Mouse (Mus musculus) heart, adult 8-10 months (tissue): ENCODE measurements around the gene Prss46. TPM values are rescaled to one million over a fixed set of nuclear protein-coding genes. Genes with fewer than 3 reads are reported as not detected.
A peak's percentile ranks its signal among the peaks of the same experiment; 100 is the strongest.

ENCODE experiments used
- DNase-seq: peaks from one replicate; pipeline ENCODE4 v3.0.0; 2022; ENCODE audit warnings: low spot score
- total RNA-seq, 4 experiments: library from RNA; stranded (reverse); gene quantifications; 2 replicates each; pipeline ENCODE4 v1.2.4; 2022

Prss46 gene
- total RNA-seq, 4 experiments from 2014 or later = not detected

GRCm38 (mm10) chr9:110858967-110859596, 14.8 kb downstream of the Prss46 start:
- no peak for DNase-seq

DNA sequence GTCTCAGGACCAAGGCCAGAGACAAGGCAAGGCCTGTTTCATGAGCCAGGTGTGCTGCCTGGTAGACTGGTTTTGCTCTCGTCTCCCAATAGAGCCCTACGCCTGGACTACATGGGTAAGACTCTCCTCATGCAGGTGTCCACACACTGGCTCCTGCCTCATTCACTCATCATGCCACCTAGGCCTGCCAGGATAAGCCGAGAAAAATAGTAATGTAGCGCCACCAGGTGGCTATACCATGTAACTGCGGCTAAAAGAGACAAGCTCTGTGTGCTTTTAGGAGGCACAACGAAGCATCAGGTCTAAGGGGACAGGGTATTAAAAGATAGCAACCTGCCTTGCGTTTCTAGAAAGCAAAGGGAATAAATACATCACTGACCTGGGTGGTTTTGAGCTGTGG, 26.7 kb downstream of the Prss46 start:
- DNase-seq = peak; percentile 54

DNA sequence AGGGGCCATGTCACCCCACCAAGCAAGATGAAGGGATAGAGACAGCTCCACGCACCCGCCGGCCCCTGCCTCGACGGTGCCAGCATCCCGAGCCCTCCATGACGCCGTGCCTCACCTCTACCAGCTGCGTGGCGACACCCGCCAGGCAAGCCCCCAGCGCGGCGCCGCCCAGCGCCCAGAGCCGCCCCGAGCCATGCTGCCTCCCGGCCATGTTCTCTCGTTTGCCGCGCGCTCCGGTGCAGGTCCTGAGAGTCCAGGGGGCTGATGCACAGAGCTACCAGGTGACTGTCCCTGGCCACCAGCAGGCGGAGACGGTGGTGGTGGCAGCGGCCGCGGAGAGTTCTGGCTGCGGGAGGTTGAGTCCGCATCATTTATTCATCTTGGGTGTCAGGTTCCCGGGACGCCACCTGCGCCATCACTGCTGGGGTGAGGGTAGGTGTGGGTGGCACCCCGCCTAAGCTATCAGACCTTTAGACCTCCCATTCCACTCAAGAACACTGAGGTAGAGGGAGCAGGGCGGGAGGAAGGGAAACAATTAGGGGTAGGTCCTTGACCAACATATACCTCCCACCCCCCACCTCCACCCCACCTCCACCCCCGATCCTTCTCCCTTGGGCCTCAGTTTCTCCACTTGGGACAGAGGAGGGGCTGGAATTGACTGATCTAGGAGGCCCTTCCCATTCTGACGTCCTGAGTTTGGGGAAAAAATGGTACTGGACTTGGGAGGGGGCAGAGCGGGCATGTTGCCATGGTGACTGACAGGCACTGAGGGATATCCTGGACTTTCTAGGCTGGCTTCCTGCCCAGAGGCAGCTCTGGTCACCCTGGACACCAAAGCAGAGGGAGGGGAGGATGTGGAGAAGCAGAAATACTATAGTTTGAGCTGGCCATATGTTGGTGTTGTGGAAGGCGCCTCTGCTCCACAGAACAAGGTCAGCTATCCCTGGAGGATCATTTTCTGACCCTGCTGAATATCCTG, 29.7 kb downstream of the Prss46 start:
- no peak for DNase-seq

DNA sequence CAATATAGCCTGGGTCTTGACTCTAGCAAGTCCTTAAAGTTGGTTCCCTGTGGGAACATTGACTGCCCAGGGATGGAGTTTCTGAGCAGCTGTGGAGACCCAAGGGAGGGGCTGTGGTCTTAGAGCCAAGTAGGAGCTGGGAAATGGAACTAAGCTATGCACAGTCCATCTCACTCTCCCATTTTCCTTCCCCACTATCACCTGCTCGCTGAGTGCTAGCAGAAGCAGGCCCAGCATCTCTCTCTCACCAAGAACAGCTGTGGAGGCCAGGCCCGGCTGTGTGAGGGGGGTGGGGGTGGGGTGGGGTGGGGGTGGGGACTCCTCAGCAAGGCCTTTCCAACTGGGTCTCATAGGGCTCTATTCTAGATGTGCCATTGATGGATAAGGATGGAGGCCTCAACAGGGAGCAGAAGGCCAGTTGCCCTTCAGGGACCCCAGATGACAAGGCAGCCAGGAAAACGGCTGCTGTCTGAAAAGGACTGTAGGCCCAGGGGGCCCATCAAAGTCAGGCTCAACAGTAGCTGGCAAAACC, 30.4 kb downstream of the Prss46 start:
- no peak for DNase-seq

GRCm38 (mm10) chr9:110875288-110875695, 31.0 kb downstream of the Prss46 start:
- no peak for DNase-seq

- no peak for DNase-seq
Measured at GRCm38 (mm10) chr9:110877353-110877752, 33.0 kb downstream of the Prss46 start.

- DNase-seq = peak; percentile 85
Measured at GRCm38 (mm10) chr9:110877888-110878287, 33.6 kb downstream of the Prss46 start.

GRCm38 (mm10) chr9:110879191-110879920, 35.0 kb downstream of the Prss46 start, which contains the start of gene Als2cl:
Gene Als2cl, plus strand, starts transcription at chr9:110879870.
- DNase-seq = peak; percentile 35

DNA sequence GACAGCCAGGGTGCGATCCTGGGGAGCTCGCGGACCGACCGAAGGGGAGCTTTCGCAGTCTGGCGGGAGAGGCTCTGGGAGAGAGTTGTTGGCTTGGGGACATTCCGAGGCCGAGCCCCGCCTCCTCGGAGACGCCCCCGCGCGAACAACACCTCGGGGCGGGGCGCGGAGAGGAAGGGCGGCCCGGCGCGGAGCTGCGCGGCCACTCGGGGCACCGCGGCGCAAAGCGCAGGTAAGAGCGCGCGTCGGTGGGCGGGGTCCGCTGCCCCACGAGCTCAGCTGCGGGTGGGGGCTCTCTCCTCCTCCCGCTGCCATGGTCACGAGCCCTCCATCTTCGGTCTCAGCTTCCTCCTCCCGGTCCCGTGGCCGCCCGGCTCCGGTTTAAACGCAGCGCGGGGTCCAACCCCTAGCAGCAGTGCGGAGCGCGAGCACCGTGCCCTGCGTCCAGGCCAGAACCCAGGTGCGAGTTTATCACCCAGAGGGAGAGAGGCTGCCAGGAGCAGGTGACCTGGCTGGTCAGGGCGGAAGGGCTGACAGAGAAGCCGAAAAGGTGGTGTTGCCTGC, 35.8 kb downstream of the Prss46 start, which contains the start of gene Tmie:
Tmie (minus strand) TSS at position 116 of the 564 bp plus-strand sequence.
- peak; percentile 83 for DNase-seq

DNA sequence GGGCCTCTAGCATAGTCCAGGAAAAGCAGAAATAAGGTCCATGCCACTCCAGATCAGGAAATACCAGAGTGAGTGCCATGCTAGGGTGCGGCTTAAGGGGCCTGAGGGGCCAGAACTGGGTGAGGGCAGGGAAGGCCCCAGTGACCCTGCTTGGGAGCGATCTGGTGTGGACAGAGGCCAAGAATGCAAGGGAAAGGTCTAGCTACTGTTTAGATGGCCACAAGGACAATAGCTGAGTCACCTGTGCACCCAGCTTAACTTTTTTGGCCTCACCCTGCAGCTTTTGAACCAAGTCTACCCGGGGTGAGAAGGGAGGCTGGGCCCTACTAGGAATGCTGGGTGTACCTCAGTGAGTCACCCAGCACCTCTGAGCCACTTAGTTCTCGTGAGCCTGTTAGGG, 36.5 kb downstream of the Prss46 start:
- DNase-seq = no peak

- peak; percentile 75 for DNase-seq
Measured at GRCm38 (mm10) chr9:110881953-110882352, 37.6 kb downstream of the Prss46 start.

DNA sequence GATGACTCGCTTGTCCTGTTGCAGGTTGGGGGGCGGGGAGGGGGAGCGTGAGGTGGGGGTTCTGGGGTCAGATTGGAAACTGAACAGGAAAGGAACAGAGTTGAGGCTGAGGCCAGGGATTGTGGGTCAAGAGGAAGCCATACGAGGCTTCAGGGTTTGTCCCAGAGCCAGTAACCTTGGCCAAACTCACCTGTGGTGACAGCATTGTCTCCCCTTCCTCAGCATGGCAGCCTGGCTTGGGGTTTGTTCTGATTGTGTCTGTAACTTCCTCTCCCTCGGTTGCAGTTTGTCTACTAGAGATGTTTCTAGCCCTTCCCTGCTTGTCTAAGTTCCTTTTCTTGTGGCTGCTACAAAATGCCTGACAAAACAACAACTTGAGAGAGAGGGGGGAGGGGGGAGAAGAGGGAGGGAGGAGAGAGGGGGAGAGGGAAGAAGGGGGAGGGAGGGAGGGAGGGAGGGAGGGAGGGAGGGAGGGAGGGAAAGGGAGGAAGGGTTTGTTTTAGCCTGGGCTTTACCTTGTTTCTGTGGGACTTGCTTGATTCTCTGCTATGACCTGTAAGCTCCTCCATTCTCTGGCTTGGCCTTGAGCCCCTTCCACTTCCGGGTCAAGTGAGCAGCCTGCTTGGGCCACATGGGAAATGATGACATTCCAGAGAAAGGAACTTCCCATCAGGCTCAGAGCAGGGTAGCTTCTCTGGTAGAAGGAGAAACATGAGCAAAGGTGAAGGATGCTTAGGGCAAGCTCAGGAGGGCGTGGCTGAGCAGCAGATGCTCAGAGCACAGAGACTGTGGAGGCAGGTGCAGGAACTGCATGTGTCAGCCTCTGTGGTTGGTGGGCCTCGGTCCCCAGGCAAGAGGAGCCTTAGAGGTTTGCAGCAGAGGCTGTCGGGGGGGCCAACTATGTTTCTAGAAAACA, 43.3 kb downstream of the Prss46 start:
- no peak for DNase-seq

- DNase-seq = no peak
Measured at GRCm38 (mm10) chr9:110888935-110889334, 44.6 kb downstream of the Prss46 start.

DNA sequence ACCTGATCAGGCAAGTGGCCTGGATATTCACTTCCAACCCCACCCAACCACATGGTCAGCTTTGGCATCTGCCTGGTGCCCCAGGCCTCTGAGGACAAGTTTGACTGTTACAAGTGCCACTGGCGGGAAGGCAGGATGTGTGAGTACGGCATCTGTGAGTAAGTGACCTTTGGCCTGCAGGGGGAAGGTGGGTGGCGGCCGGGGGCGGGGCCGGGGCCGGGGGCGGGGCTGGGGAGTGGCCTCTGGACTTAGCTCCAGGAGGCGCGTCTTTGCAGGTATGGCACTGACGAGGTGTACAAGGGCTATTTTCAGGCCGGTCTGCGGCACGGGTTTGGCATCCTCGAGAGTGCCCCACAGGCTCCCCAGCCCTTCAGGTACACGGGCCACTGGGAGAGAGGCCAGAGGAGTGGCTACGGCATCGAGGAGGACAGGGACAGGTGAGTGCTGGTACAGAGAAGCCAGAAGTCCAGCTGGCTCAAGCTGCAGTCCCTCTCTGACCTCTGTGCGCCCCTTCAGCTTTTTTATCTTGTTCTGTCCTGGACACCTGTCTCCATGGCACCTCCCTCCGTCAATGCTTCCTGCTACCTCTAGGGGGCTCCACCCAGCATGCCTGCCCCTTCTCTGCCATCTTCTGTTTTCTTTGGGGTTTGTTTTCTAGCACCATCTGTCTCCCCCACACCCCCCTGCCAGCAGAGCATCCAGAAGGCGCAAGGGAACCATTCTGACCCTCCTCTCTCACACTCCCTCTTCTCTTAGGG, 45.9 kb downstream of the Prss46 start:
- no peak for DNase-seq

GRCm38 (mm10) chr9:110891077-110891828, 46.9 kb downstream of the Prss46 start:
- peak; percentile 39 for DNase-seq

DNA sequence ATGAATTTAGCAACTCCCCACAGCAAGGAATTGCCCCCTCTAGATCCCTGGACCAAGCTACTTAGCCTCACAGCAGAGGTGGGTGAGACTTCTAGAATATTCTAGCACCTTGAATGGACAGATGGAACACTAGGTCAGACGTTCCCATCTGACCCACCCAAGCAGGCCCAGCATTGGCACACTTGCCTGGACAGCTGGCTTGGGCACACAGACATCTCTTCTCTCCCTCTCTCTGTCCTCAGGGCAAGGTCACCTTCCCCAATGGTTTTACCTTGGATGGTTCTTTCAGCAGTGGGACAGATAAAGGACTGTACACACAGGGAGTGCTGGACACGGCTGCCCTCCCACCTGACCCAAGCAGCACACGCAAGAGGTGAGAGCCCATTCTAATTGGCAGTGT, 48.2 kb downstream of the Prss46 start:
- no peak for DNase-seq

DNA sequence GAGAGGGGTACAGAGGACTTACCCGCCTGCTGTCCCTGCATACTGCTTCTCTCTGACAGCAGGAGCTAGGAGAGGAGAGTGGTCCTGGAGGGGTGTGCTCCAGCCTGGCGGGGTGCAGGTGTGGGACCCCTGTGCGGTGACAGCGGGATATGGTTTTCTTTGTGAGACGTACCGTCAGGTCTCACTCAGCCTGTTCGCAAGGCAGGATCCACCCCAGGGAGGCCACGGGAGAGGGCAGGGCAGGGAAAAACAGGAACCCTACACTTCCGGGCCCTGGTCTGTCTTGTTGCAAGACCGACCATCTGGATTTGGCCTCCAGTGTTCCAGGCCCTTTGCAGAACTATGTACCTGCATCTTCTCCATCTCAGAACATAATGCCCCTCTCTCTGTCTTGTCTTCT, 49.1 kb downstream of the Prss46 start:
- no peak for DNase-seq

DNA sequence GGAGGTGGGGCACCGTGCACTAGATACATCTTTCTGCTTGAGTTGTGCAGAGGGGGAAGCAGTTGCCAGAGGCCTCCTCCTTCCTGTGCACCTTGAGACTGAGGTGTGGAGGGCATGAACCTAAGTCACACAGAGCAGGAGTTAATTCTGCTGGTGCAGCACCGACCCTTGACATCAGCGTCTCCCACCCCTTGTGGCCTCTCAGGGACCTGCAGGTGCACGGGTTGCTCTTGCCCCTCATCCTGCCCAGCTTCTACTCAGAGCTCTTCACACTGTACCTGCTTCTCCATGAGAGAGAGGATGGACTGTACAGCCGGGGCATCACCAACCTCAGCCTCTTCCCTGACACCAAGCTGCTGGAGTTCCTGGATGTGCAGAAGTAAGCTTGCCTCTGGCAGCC, 51.2 kb downstream of the Prss46 start:
- no peak for DNase-seq

DNA sequence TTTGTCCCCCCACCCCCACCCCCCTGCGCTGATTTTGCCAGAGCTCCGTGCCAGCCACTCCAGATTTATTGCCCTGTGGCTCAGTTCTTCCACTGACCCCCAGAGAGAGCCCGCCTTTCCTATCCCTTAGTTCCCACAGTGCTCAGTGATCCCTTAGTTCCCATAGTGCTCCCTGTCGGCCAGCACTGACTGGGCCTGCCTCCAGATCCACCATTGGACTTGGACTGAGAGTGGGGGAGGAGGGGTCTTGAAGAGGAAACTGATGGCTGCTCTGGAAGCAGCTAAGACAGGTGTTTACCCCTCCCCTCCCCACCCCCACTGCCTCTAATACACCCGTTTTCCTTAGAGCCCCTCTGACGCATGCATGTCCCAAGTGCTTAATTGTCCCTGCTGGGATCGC, 51.7 kb downstream of the Prss46 start:
- DNase-seq = no peak
